Mouse (Mus musculus): ENCODE data around the gene Nek8.

Gene Nek8

GRCm38 (mm10) chr11:78167257-78167959 is 9.1 kb downstream of the Nek8 start:
- no peak for DNase-seq (ENCODE audit: low read depth, low spot score)

- DNase-seq (ENCODE audit: low read depth, low spot score), result no peak
These were observed 9.8 kb downstream of the Nek8 start for GRCm38 (mm10) chr11:78166640-78167039.

- DNase-seq (ENCODE audit: low read depth, low spot score), result no peak
These were observed 10.3 kb downstream of the Nek8 start for GRCm38 (mm10) chr11:78166161-78166560.

GRCm38 (mm10) chr11:78165761-78166109 is 10.7 kb downstream of the Nek8 start:
- no peak for DNase-seq (ENCODE audit: low read depth, low spot score)

- peak; percentile 72 for DNase-seq (ENCODE audit: low read depth, low spot score)
These were observed 11.3 kb downstream of the Nek8 start, which contains the start of gene Traf4 for GRCm38 (mm10) chr11:78164924-78165760. Gene Traf4, minus strand, starts transcription at chr11:78165589.

GRCm38 (mm10) chr11:78164604-78164923 is 11.9 kb downstream of the Nek8 start:
- DNase-seq (ENCODE audit: low read depth, low spot score), result no peak

GRCm38 (mm10) chr11:78163681-78164603 is 12.5 kb downstream of the Nek8 start:
- no peak for DNase-seq (ENCODE audit: low read depth, low spot score)

- no peak for DNase-seq (ENCODE audit: low read depth, low spot score)
These were observed 13.4 kb downstream of the Nek8 start for GRCm38 (mm10) chr11:78163045-78163444.

- DNase-seq (ENCODE audit: low read depth, low spot score), result no peak
These were observed 14.0 kb downstream of the Nek8 start for GRCm38 (mm10) chr11:78162504-78162903.

GRCm38 (mm10) chr11:78161968-78162367 is 14.5 kb downstream of the Nek8 start:
- DNase-seq (ENCODE audit: low read depth, low spot score), result no peak

- DNase-seq (ENCODE audit: low read depth, low spot score), result no peak
These were observed 15.3 kb downstream of the Nek8 start for GRCm38 (mm10) chr11:78161169-78161568.

GRCm38 (mm10) chr11:78160675-78161074 is 15.8 kb downstream of the Nek8 start:
- DNase-seq (ENCODE audit: low read depth, low spot score), result no peak

- no peak for DNase-seq (ENCODE audit: low read depth, low spot score)
These were observed 16.3 kb downstream of the Nek8 start for GRCm38 (mm10) chr11:78160171-78160570.

- no peak for DNase-seq (ENCODE audit: low read depth, low spot score)
These were observed 16.9 kb downstream of the Nek8 start for GRCm38 (mm10) chr11:78159557-78159956.

GRCm38 (mm10) chr11:78159096-78159495 is 17.4 kb downstream of the Nek8 start:
- peak; percentile 82 for DNase-seq (ENCODE audit: low read depth, low spot score)

GRCm38 (mm10) chr11:78156156-78156699 is 20.2 kb downstream of the Nek8 start:
- no peak for DNase-seq (ENCODE audit: low read depth, low spot score)

GRCm38 (mm10) chr11:78155674-78156073 is 20.8 kb downstream of the Nek8 start:
- DNase-seq (ENCODE audit: low read depth, low spot score), result no peak

- no peak for DNase-seq (ENCODE audit: low read depth, low spot score)
These were observed 22.7 kb downstream of the Nek8 start for GRCm38 (mm10) chr11:78153778-78154177.

- no peak for DNase-seq (ENCODE audit: low read depth, low spot score)
These were observed 23.9 kb downstream of the Nek8 start for GRCm38 (mm10) chr11:78152299-78153231.

- DNase-seq (ENCODE audit: low read depth, low spot score), result peak; percentile 53
These were observed 25.3 kb downstream of the Nek8 start for GRCm38 (mm10) chr11:78151161-78151560.
